Mouse (Mus musculus): Measurements from ENCODE around the gene Gm47955.
"Not testable (repeated sequence)": the region's sequence is repeated elsewhere in the genome, so short reads cannot be mapped to it uniquely, and the experiment has no call there.

Gene Gm47955

GRCm38 (mm10) chr1:82992093-82992492 is 32.0 kb downstream of the Gm47955 start:
- no peak for DNase-seq (ENCODE audit: extremely low read depth, low read depth)

GRCm38 (mm10) chr1:82993947-82994346 is 33.9 kb downstream of the Gm47955 start:
- no peak for DNase-seq (ENCODE audit: extremely low read depth, low read depth)

GRCm38 (mm10) chr1:83000306-83000705 is 40.2 kb downstream of the Gm47955 start, which contains the start of gene Gm47959:
Gene Gm47959, plus strand, starts transcription at chr1:83000548.
- DNase-seq (ENCODE audit: extremely low read depth, low read depth), result not testable (repeated sequence)

GRCm38 (mm10) chr1:83006218-83007179 is 46.4 kb downstream of the Gm47955 start:
- no peak for DNase-seq (ENCODE audit: extremely low read depth, low read depth)

GRCm38 (mm10) chr1:83007471-83007870 is 47.4 kb downstream of the Gm47955 start:
- no peak for DNase-seq (ENCODE audit: extremely low read depth, low read depth)
